Mouse (Mus musculus): Measurements from ENCODE around the gene E330021D16Rik.

DNA sequence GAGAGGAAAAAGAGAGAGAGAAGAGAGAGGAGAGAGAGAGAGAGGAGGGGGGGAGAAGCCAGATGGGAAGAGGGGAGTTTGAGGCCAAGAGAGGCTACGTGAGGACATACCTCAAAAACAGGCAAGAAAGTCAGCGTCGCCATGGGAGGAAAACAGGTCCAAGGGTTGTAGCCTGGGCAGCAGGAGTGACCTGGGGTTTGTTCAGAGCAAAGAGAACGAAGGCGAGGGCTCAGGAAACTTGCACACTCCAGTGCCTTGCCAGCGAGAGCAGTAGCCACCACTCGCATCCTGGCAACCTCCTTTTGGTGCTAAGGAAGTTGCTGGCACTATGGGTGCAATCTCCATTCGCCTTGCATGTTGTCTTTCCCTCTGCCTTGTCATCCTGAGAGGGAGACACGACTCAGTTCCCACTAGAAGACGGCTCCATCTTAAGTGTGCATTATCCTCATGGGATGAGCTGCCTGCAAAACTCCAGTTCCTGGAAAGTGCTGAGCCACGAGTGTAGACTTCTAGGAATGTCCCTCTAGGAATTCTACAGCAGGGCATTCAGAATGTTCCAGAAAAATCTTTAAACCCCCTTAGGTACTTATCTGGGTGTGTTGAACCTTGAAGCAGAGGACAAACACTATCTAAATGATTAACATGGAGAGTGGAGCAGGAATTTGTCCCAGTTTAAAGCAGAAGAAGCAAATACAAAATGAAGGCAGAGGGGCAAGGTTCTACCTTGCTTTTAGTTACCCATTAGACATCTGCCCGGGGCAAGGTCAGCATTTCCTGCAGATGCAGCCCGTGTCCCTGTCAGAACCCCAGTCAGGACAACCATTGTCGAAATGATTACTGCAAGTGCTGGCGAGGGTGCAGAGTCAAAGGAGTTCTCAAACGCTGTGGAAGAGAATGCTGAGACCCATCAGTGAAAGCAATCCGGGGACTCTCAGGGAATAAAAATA is 3.8 kb upstream of the E330021D16Rik start:
- no peak for TF ChIP-seq ZNF384 (IDR thresholded peaks at IDR 0.05; ENCODE audit: low read depth, low read length)
- TF ChIP-seq MAFK (IDR thresholded peaks at IDR 0.05; ENCODE audit: insufficient read depth, low read depth, low read length) = no peak
